ENCODE assay signal across 19 mouse cellular contexts in the genomic region with DNA sequence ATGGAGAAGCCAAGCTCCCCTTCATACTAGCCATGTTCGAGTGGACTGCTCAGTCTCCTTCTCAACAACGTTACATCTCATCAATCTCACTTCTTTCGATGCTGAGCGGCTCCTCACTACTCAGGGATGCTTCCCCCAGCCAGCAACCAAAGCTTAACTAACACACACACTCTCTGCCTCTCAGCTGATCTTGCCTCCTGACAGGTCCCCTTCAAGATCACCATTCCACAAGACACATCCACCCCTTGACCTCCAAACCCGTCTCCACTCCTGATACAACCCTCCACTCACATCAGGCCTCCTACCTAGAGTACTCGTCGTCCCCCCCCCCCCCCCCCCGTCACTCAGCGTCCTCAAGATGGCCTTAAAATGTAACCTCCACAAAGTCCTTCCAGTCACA.
"Had no signal": no experiment of that assay in that cellular context is flagged by ENCODE, and none has a peak within 500 bp of the region (broad histone marks: within the 10 kb centered on the region; RNA-seq: fewer than 3 reads in every experiment).

No protein-coding gene starts in this region.

- H3K4me3 ChIP-seq: midbrain, embryonic 10.5 days; midbrain, embryonic 12.5 days; myocyte; neural tube, embryonic 13.5 days; neural tube, embryonic 15.5 days had no signal

- H3K27me3 ChIP-seq: midbrain, embryonic 12.5 days; neural tube, embryonic 13.5 days; neural tube, embryonic 15.5 days had no signal

- H3K4me2 ChIP-seq: lung, embryonic 14.5 days; midbrain, embryonic 12.5 days; neural tube, embryonic 13.5 days; neural tube, embryonic 15.5 days had no signal

- DNase-seq: lung, adult 18-20 months; lung, embryonic 14.5 days; lung, postnatal 10 days; lung, postnatal 4 days; midbrain, embryonic 14.5 days; retina, postnatal 1 day; right cerebral cortex, adult 18-20 months; right cerebral cortex, postnatal 25 days; right cerebral cortex, postnatal 4 days; spleen, adult 18-20 months; thymus, adult 18-20 months; thymus, postnatal 14 days; thymus, postnatal 36 days had no signal

- ATAC-seq: midbrain, embryonic 16.5 days had no signal

- H3K36me3 ChIP-seq: neural tube, embryonic 15.5 days had no signal

- H3K27ac ChIP-seq: midbrain, embryonic 10.5 days; midbrain, embryonic 12.5 days; neural tube, embryonic 13.5 days; neural tube, embryonic 15.5 days had no signal

- H3K9me3 ChIP-seq: midbrain, embryonic 10.5 days; midbrain, embryonic 12.5 days; neural tube, embryonic 13.5 days; neural tube, embryonic 15.5 days had no signal

- H3K9ac ChIP-seq: lung, embryonic 14.5 days; midbrain, embryonic 12.5 days; neural tube, embryonic 13.5 days; neural tube, embryonic 15.5 days had no signal
